ENCODE assay signal across 46 mouse cellular contexts in the genomic region with DNA sequence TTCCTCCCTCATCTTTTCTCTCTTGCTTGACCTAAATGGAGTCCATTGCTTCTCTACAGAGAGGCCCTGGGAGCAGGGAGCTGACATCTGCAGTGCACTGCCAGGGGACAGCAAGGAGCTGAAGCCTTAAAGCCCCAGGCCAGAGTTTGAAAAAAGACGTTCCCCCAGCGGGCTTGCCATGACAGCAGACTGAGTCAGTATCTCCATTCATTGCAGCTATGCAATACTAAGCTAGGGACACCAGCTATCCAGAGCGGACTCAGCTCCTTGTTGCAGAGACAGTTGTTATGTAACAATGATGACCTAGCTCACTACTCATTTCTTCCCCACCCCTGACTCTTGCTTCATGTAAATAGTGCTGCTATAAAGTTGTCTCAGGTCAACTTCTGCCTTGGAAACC. TPM values are rescaled to one million over a fixed set of nuclear protein-coding genes. Genes with fewer than 3 reads are reported as not detected.
"Had no signal": no experiment of that assay in that cellular context is flagged by ENCODE, and none has a peak within 500 bp of the region (broad histone marks: within the 10 kb centered on the region; RNA-seq: fewer than 3 reads in every experiment).

No protein-coding gene starts in this region.

- H3K9ac ChIP-seq: heart, embryonic 12.5 days; heart, embryonic 13.5 days; heart, embryonic 15.5 days; hindbrain, embryonic 12.5 days; hindbrain, embryonic 13.5 days; hindbrain, embryonic 14.5 days; hindbrain, embryonic 15.5 days; intestine, embryonic 15.5 days; kidney, embryonic 15.5 days had no signal

- H3K4me3 ChIP-seq: heart, embryonic 12.5 days; heart, embryonic 13.5 days; heart, embryonic 15.5 days; hindbrain, embryonic 10.5 days; hindbrain, embryonic 12.5 days; hindbrain, embryonic 13.5 days; hindbrain, embryonic 15.5 days; intestine, embryonic 15.5 days; kidney, embryonic 15.5 days; layer of hippocampus, adult 2 months; left cerebral cortex, adult 2 months had no signal

- H3K27me3 ChIP-seq: heart, embryonic 15.5 days; hindbrain, embryonic 12.5 days; hindbrain, embryonic 13.5 days; hindbrain, embryonic 15.5 days; intestine, embryonic 15.5 days; kidney, embryonic 15.5 days had no signal

- H3K4me1 ChIP-seq: intestine, embryonic 15.5 days; kidney, embryonic 15.5 days had no signal

- H3K4me2 ChIP-seq: heart, embryonic 11.5 days; heart, embryonic 12.5 days; heart, embryonic 13.5 days; heart, embryonic 15.5 days; hindbrain, embryonic 12.5 days; hindbrain, embryonic 13.5 days; hindbrain, embryonic 14.5 days; hindbrain, embryonic 15.5 days; intestine, embryonic 15.5 days; kidney, embryonic 15.5 days had no signal

- ATAC-seq: hindbrain, embryonic 16.5 days; hindbrain, postnatal 0 days; inflammation-experienced regulatory T-cells, adult 6 months; intestine, embryonic 15.5 days; intestine, embryonic 16.5 days; intestine, postnatal 0 days had no signal

- H3K27ac ChIP-seq: heart, embryonic 13.5 days; heart, embryonic 15.5 days; hindbrain, embryonic 10.5 days; hindbrain, embryonic 12.5 days; hindbrain, embryonic 13.5 days; hindbrain, embryonic 14.5 days; hindbrain, embryonic 15.5 days; hindbrain, postnatal 0 days; intestine, embryonic 15.5 days; kidney, embryonic 15.5 days; kidney, postnatal 0 days; layer of hippocampus, adult 2 months; left cerebral cortex, adult 2 months had no signal

- H3K9me3 ChIP-seq: heart, embryonic 12.5 days; heart, embryonic 13.5 days; heart, embryonic 15.5 days; hindbrain, embryonic 10.5 days; hindbrain, embryonic 12.5 days; hindbrain, embryonic 13.5 days; hindbrain, embryonic 15.5 days; intestine, embryonic 15.5 days; kidney, embryonic 15.5 days had no signal

- H3K36me3 ChIP-seq: heart, embryonic 12.5 days; heart, embryonic 13.5 days; heart, embryonic 15.5 days; hindbrain, embryonic 10.5 days; hindbrain, embryonic 12.5 days; hindbrain, embryonic 13.5 days; hindbrain, embryonic 15.5 days; intestine, embryonic 15.5 days; kidney, embryonic 15.5 days had no signal

- DNase-seq: heart, postnatal 10 days; heart, postnatal 14 days; heart, postnatal 36 days; heart, postnatal 4 days; kidney, adult 11 months; kidney, adult 18-20 months; kidney, adult 2 months; kidney, adult 8-10 months; kidney, adult 9 months; kidney, postnatal 10 days; kidney, postnatal 14 days; kidney, postnatal 25 days; kidney, postnatal 36 days; kidney, postnatal 4 days; layer of hippocampus, adult 9-11 months; layer of hippocampus, postnatal 36 days had no signal

RNA-seq across cellular contexts. Expression of a gene that starts 5.2 kb away (rescaled TPM):
- total RNA-seq: hematopoietic stem cell, adult 5-6 weeks; layer of hippocampus, adult 18-20 months; layer of hippocampus, adult 2 months; layer of hippocampus, postnatal 25 days; layer of hippocampus, postnatal 36 days; left cerebral cortex, adult 2 months had no signal
- polyA plus RNA-seq: hindbrain, embryonic 11.5 days; inflammation-experienced regulatory T-cells, adult 6 months; intestine, embryonic 15.5 days; kidney, postnatal 0 days had no signal

RNA-seq across cellular contexts. Expression of a gene that starts 9.7 kb away (rescaled TPM):
- total RNA-seq: hematopoietic stem cell, adult 5-6 weeks; hindbrain, postnatal 0 days; layer of hippocampus, adult 18-20 months; layer of hippocampus, adult 2 months; layer of hippocampus, adult 8-10 months; layer of hippocampus, postnatal 10 days; layer of hippocampus, postnatal 14 days; layer of hippocampus, postnatal 25 days; layer of hippocampus, postnatal 36 days; left cerebral cortex, adult 18-20 months; left cerebral cortex, adult 2 months had no signal
- polyA plus RNA-seq: hindbrain, embryonic 10.5 days; inflammation-experienced regulatory T-cells, adult 6 months; intestine, embryonic 14.5 days; intestine, embryonic 15.5 days; intestine, embryonic 16.5 days; intestine, postnatal 0 days; kidney, adult 2 months; kidney, embryonic 14.5 days; kidney, embryonic 15.5 days; kidney, postnatal 0 days; large intestine, adult 2 months had no signal
